Mouse (Mus musculus): ENCODE measurements around the gene Hist1h2bg.
"Not testable (repeated sequence)": the region's sequence is repeated elsewhere in the genome, so short reads cannot be mapped to it uniquely, and the experiment has no call there.

Gene Hist1h2bg

DNA sequence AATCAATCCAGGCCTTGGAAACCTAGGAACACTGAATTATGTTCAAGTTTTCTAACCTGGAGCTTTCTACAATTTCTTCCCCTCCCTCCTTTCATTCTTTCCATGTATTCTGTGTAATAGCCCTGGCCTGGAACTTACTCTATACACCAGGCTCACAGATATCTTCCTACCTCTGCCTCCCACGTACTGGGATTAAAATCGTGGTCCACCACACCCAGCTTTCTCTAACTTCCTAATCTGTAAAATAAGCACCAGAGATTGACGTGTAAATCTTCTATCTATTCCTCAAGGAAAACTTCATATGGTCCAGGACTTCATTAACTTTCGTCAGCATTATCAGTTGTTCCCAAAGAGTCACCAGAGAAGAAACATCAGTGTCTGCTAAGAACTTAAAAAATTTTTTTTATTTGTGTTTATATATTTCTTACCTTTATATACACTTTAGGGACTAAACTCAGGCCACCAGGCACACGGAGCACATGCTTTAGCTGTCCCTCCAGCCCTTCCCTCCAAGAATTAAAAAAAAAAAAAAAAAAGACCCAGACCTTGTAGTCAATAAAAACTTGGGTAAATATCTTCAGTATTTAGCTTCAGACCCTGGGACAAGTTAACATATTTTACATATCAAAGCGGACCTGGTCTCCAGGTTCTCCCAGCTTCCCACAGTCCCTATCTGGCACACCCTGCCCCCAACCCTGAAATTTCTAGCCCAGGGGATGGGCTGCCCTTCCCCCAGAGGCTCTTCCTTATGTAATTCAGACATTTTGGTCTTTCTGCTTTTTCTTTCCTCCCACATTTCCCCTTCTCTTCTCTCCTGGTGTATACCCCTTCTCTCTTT is 11.2 kb downstream of the Hist1h2bg start:
- DNase-seq (ENCODE audit: low read depth, low spot score), result no peak

DNA sequence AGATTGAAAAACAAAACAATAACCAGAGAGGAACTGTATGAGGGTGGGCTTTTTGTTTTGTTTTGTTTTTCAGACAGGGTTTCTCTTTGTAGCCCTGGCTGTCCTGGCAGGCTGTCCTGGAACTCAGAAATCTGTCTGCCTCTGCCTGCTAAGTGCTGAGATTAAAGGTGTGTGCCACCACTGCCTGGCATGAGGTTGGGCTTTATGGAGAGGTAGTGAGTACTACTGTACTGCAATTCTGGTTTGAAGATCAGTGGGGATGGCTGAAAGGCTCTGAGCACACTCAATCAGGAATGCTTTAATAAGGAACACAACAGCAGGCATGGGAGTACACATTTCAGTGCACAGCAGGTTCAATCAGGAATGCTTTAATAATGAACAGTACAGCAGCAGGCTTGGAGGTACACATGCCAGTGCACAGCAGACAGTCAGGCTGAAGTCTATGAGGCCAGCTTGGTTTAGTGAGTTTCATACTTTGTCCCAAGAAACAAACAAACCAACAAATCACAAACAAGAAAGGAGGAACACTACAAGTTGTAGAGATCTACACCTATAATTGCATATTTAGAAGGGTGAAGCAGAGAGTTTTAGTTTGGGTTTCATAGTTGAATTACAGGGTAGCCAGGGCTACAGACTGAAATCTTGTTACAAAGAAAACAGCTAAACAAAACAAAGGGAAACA is 12.3 kb downstream of the Hist1h2bg start:
- DNase-seq (ENCODE audit: low read depth, low spot score), result no peak

GRCm38 (mm10) chr13:23584331-23584730 is 13.1 kb downstream of the Hist1h2bg start:
- DNase-seq (ENCODE audit: low read depth, low spot score), result no peak

DNA sequence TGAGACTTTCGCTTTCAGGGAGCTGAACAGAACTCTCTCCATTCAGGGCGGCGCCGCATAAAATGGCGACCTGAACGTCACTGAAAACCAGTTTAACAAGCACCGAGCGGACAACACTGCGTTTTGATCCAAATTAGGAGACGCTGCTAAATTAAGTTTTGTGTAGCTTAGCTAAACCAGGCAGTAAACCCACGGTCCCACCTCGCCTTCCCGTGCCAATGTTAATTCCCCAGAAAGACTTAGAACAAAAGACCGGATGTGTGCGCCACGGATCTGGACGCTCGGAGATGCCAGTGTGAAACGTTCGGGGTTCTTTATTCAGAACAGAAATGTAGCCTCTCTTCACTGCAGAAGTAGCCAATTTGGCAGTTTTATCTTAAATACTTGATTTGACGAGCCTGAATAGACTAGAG is 13.8 kb downstream of the Hist1h2bg start:
- DNase-seq (ENCODE audit: low read depth, low spot score), result peak; percentile 85

DNA sequence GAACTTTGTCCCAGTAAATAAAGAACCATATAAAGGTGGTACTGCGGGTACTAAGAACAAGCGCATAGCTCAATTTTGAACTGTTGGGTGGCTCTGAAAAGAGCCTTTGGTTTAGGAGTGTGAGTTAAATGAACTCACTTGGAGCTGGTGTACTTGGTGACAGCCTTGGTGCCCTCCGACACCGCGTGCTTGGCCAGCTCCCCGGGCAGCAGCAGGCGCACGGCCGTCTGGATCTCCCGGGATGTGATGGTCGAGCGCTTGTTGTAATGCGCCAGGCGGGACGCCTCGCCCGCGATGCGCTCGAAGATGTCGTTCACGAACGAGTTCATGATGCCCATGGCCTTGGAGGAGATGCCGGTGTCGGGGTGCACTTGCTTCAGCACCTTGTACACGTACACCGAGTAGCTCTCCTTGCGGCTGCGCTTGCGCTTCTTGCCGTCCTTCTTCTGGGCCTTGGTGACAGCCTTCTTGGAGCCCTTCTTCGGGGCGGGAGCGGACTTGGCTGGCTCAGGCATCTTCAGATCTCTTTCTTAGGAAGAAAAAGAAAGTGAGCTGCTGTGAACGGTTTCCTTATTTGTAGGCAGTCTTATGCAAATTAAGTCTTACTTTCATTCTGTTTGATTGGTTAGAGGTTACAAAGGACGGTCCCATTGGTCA is 14.4 kb downstream of the Hist1h2bg start:
- DNase-seq (ENCODE audit: low read depth, low spot score), result peak; percentile 97

- DNase-seq (ENCODE audit: low read depth, low spot score), result no peak
Measured at GRCm38 (mm10) chr13:23586099-23586939, 15.1 kb downstream of the Hist1h2bg start.

DNA sequence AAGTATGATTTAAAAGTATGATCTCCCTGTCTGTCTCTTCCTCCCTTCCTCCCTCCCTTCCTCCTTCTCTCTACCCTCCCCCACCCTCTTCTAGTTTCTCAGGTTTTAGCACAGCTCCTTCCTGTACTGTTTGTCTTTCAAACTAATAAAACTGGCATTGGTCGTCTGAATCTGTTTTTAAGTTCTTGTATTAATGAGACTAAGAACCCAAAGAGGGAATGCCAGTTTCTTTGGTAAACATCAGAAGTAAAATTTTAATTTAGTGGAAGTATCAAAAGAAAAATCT is 15.7 kb downstream of the Hist1h2bg start:
- no peak for DNase-seq (ENCODE audit: low read depth, low spot score)

GRCm38 (mm10) chr13:23591206-23591605 is 20.0 kb downstream of the Hist1h2bg start:
- DNase-seq (ENCODE audit: low read depth, low spot score), result no peak

GRCm38 (mm10) chr13:23591886-23592285 is 20.7 kb downstream of the Hist1h2bg start:
- not testable (repeated sequence) for DNase-seq (ENCODE audit: low read depth, low spot score)

DNA sequence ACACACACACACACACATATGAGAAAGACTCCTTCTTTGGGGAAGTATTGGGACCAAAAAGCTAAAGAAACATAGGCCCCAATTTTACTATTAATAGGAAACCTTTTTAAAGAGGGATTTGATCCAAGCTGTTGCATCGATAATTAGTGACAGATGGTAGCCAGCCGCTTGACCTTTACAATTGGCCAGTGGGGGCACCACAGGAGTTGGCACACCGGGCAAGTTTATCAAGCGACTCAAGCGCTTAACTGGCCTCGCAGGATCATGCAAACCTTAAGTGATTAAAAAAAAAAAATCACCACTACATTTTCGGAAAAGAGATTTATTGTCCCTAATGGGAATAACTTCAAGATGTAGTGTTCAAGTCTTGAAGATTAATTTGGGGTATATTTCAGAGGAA is 21.4 kb downstream of the Hist1h2bg start:
- peak; percentile 84 for DNase-seq (ENCODE audit: low read depth, low spot score)

- DNase-seq (ENCODE audit: low read depth, low spot score), result no peak
Measured at GRCm38 (mm10) chr13:23593051-23593770, 22.0 kb downstream of the Hist1h2bg start.

DNA sequence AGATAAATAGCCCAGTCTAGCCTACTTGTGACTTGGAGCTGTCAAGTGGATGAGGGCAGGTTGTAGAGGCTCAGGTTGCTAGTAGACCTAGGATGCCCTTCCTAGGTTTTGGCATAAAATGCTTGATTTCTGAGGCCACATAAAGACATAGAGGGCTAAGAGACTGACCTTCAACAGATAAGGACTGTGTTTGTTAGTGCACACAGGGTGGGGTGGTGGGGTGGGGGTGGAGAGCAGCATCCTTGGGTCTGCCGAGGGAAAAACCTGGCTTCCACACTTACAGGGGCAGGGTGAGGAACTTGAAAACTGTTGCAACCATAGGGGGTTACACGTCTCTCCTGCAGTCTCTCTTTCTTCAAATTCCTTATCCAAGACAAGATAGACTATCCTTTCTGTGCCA is 24.0 kb downstream of the Hist1h2bg start:
- DNase-seq (ENCODE audit: low read depth, low spot score), result no peak

- DNase-seq (ENCODE audit: low read depth, low spot score), result no peak
Measured at GRCm38 (mm10) chr13:23595622-23596372, 24.6 kb downstream of the Hist1h2bg start.

DNA sequence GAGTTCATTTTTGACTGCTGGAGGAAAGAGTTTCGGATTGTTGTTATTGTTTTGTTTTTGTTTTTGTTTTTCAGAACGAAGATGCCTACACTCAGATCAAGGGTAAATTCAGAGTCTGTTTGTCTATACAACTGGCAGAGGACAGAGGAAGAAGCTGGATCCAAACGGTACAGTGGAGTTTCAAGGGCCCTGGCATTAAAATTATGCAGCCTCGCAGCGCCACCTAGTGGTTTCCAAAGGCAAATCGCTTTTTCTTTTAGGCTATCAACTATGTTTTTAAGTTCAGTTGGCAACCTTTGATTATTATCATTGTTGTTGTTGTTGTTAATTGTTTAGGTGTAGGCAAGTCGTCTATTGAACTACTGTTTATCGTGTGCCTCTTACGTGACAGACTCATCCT is 26.8 kb downstream of the Hist1h2bg start:
- peak; percentile 87 for DNase-seq (ENCODE audit: low read depth, low spot score)

- no peak for DNase-seq (ENCODE audit: low read depth, low spot score)
Measured at GRCm38 (mm10) chr13:23603182-23603699, 32.0 kb downstream of the Hist1h2bg start.

DNA sequence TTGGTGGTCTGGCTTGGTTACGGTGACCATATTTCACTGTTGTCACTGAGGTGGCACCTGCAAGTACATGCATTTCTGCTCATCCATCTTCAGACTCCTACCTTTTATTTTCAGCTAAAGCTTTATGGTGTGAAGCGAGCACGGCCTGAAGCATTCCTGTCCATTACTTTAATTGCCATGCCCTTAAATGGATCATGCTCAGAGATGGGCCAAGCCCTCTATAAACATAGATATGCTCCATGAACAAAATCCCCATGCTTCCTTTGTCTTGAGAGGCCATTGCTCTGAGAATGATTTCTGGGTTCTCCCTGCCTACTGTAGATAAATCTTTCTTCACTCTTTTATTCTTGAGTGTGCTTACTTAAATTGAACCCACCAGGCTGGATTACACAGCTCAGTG is 33.3 kb downstream of the Hist1h2bg start:
- no peak for DNase-seq (ENCODE audit: low read depth, low spot score)

GRCm38 (mm10) chr13:23605052-23605451 is 33.9 kb downstream of the Hist1h2bg start:
- DNase-seq (ENCODE audit: low read depth, low spot score), result no peak

- no peak for DNase-seq (ENCODE audit: low read depth, low spot score)
Measured at GRCm38 (mm10) chr13:23609209-23609608, 38.0 kb downstream of the Hist1h2bg start.

DNA sequence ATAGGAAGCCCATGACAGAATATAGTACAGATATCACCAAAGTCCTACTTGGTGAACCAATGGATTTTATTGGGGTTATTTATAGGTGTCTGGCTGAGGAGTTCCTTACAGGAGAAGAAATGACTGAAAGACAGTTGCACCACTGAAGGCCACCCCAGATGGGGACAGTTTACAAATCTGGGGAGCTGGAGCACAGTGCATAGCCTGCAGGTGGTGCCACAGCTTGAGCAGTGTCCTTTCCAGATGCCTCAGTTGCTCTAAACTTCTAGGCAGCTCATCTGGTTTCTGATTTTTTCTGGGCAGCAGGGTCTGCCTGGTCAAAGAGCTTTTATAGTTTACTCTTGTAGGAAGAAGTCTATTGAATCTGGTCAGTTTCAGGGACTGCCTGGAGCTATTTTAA is 38.6 kb downstream of the Hist1h2bg start:
- no peak for DNase-seq (ENCODE audit: low read depth, low spot score)

DNA sequence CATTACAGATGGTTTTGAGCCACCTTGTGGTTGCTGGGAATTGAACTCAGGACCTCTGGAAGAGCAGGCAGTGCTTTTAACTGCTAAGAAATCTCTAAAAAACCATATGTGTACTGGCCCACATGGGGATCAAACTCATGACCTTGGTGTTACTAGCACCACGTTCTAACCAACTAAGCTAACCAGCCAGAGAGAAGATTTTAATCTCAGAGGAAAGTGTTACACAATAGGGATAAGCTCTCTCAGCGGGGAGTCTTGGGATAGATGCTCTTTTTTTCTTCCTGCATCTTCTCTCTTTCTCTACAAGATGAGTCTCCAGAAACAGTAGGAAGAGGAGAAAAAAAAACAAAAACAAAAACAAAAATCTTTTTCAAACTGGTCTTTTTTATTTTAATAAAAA is 39.2 kb downstream of the Hist1h2bg start:
- no peak for DNase-seq (ENCODE audit: low read depth, low spot score)

Data from brain, adult 2 months (tissue).